Mouse (Mus musculus): ENCODE results near the gene Thtpa.

DNA sequence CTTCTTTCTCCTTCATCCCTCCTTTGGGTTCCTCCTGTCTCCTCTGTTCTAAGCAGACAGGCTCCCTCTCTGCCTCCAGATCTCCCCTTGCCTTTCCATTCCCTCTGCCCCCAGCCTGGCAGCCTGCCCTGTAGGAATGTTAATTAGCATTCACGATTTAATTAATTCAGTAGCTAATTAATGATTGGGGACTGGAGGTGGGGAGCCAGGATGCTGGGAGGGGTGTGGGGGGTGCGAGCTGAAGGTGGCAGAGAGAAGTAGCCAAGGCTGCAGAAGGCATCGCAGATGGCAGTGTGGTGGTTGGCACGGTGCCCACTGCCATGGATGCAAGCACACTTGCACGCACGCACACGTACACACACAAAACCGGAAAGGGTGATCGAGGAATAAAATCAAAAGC is 42.1 kb upstream of the Thtpa start:
- TF ChIP-seq POLR2A (IDR thresholded peaks at IDR 0.05; ENCODE audit: control insufficient read depth in 1 of 2, insufficient read depth in 1 of 2, low read depth in 1 of 2, low read length in 2 of 2, poor library complexity in 1 of 2): no peak
- no peak for TF ChIP-seq ZMIZ1 (IDR thresholded peaks at IDR 0.05; ENCODE audit: low read depth, low read length)
- no peak for TF ChIP-seq CTCF (IDR thresholded peaks at IDR 0.05 in 2 of 3, conservative IDR thresholded peaks at IDR 0.05 in 1 of 3; ENCODE audit: control insufficient read depth in 1 of 3, insufficient read depth in 1 of 3, low read depth in 2 of 3, low read length in 3 of 3, poor library complexity in 1 of 3, severe bottlenecking in 1 of 3)
- TF ChIP-seq ZC3H11A (IDR thresholded peaks at IDR 0.05; ENCODE audit: low read depth, low read length): no peak
- no peak for TF ChIP-seq JUND (IDR thresholded peaks at IDR 0.05; ENCODE audit: low read depth, low read length)
- TF ChIP-seq ETS1 (IDR thresholded peaks at IDR 0.05; ENCODE audit: low read depth, low read length): no peak
- no peak for TF ChIP-seq BHLHE40 (IDR thresholded peaks at IDR 0.05; ENCODE audit: borderline replicate concordance, low read depth, low read length)
- no peak for TF ChIP-seq MAZ (IDR thresholded peaks at IDR 0.05; ENCODE audit: low read depth, low read length)
- no peak for TF ChIP-seq USF1 (IDR thresholded peaks at IDR 0.05; ENCODE audit: low read depth, low read length)
- no peak for TF ChIP-seq TCF12 (IDR thresholded peaks at IDR 0.05; ENCODE audit: low read depth, low read length)

Data from MEL (cell line).